Mouse (Mus musculus) E14TG2a.4 (cell line): ENCODE results near the gene Sec24d.

Source experiments
- NANOG ChIP-seq: IDR thresholded peaks from 2 replicates; pipeline ENCODE4 v1.6.1; 2014; ENCODE audit warnings: borderline replicate concordance, low read length, mixed read lengths
- POU5F1 ChIP-seq: IDR thresholded peaks from 2 replicates; pipeline ENCODE4 v1.6.1; 2014; ENCODE audit warnings: low read length, borderline replicate concordance

DNA sequence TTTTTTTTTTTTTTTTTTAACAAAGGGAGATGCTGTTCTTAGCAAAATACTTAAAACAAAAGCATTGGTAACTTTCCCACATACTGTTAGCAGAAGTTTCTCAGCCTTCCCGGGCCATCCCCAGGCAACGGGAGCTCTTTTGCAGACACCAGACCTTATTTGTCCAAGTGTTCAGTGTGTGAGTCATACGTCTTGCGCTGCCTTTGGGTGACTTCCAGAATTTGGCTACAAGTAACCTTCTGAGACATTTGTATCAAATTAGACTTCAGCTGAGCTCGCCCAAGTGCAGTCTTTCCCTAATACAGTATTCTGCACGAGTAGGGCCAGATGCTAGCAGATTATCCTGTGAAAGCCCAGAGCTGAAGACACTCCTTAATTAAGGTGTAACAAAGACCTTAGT, 62.0 kb downstream of the Sec24d start:
- TF ChIP-seq NANOG: no peak
- no peak for TF ChIP-seq POU5F1
